Mouse (Mus musculus) gastrocnemius, postnatal 36 days (tissue): ENCODE measurements around the gene Tfeb. TPM values are rescaled to one million over a fixed set of nuclear protein-coding genes. Genes with fewer than 3 reads are reported as not detected.

Experiments
- DNase-seq, 2 experiments: peaks; one replicate each; pipeline ENCODE4 v3.0.0; 2022
- intact Hi-C: fragments of 180-260 bp; cut with DNase I; formaldehyde crosslinking; loops from one replicate; pipeline ENCODE4 v1.15.1; 2025
- total RNA-seq, 2 experiments: library from RNA; stranded (reverse); gene quantifications; 2 replicates each; pipeline ENCODE4 v1.2.3; 2021

Tfeb gene
- total RNA-seq, 2 experiments from 2014 or later, result 72.7 to 75.2 TPM

DNA sequence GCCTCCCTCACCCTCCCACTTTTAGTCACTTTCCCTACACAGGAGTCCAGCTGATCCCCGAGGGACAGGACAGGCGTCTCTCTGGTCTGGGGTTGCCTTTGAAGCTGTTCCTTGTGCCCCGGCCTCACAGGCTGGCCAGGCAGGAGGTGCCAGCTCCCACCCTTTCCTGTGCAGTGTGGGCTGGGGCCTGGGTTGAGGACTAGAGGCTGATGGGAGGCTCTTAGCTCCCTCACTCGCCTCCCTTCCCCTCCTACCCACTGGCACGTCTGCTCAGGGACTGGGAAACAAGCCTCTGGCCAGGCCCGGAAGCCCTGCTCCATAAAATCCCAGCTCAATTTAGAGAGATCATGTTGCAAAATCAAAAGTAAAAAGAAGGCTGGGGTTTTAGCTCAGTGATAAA is 36.8 kb downstream of the Tfeb start:
- intact Hi-C loops, result no loop called here
- DNase-seq, result no peak

- no peak for DNase-seq
- intact Hi-C loops, result no loop called here
Measured at GRCm38 (mm10) chr17:47777141-47777540, 40.3 kb downstream of the Tfeb start.

DNA sequence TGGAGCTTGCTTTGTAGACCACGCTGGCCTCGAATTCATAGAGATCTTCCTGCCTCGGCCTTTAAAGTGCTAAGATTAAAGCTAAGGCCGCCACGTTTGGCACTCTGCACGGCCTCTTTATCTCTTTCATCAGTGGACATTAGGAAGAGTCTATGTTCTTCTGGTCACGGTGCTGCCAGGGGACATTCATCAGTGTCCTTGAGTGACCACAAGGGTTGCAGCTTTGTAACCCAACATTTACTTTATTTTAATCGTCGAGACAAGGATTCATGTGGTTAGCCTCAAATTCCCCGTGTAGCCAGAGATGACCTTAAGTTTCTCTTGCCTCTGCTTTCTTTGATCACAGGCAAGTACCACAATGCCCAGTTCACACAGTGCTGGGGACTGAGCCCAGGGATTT is 43.6 kb downstream of the Tfeb start:
- no peak for DNase-seq
- intact Hi-C loops, result no loop called here

DNA sequence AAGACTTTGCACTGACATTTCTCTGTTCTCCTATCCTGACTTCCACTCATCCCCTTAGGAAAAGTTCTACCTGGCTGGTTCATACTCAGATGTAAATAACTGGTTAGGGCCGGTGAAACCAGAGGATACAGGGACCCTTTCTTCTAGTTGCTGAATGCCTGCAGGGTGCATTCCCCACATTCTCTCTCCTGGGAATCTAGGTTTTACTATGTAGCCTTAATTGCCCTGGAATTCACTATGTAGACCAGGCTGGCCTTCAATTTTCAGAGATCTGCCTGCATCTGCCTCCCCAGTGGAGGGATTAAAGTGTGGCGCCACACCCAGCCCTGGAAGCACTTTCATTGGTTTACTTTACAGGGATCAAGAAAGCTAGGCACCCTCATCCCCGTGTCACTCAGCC is 45.7 kb downstream of the Tfeb start:
- intact Hi-C loops, result no loop called here

GRCm38 (mm10) chr17:47783445-47784223 is 46.8 kb downstream of the Tfeb start:
- intact Hi-C loops, result no loop called here
- DNase-seq, result no peak

More for the DNA sequence above, 45.7 kb downstream of the Tfeb start:
- DNase-seq, result no peak

DNA sequence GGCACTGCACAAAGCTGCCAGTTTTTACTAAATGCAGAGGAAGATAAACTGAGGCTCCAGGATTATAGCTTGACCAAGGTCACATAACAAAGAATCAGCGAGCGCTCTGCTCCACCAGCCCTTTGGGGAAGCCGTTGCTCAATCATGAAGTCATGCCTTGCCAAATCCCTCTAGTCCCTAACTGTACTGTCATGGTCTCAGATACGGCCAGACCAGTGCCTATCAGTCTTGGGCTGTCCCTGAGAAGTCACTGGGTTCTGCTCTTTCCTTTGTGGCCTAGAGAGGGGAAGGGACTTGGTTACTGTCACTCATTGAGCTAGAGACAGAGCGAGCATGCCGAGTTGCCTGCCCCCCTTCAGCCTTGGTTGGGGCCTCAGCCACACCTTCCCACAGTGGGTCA is 47.6 kb downstream of the Tfeb start:
- intact Hi-C loops, result no loop called here
- no peak for DNase-seq

DNA sequence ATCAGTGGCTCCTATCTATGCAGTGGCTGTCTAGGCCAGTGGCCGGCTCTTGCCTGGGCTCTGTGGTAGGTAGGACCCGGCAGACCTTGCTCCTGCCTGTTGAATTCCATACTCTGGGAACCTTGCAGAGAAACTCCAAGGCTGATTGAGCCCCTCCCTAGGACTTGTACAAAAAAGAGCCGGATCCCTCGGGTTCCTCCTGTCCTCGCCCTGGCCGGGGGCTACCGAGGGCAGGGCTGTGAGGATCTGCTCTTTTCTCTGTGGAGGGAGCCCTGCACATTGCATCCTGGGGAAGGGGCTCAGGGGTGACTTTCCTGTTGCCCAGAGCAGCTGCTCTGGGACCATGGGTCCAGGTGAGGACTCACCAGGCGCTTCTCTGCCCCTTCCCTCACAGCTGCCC is 50.8 kb downstream of the Tfeb start:
- DNase-seq, result no peak
- intact Hi-C loops, result no loop called here

- intact Hi-C loops, result no loop called here
- no peak for DNase-seq
Measured at GRCm38 (mm10) chr17:47788306-47788705, 51.5 kb downstream of the Tfeb start.

- no peak for DNase-seq
- intact Hi-C loops, result no loop called here
Measured at GRCm38 (mm10) chr17:47788996-47789395, 52.2 kb downstream of the Tfeb start.

- intact Hi-C loops, result loop anchor here (1.0 to 5.0 kb wide), 3 partner anchors 74 to 310 kb away; no protein-coding TSS in a partner anchor
- DNase-seq, result peak; percentile 53 to 61
Measured at GRCm38 (mm10) chr17:47792098-47792863, 55.5 kb downstream of the Tfeb start.

DNA sequence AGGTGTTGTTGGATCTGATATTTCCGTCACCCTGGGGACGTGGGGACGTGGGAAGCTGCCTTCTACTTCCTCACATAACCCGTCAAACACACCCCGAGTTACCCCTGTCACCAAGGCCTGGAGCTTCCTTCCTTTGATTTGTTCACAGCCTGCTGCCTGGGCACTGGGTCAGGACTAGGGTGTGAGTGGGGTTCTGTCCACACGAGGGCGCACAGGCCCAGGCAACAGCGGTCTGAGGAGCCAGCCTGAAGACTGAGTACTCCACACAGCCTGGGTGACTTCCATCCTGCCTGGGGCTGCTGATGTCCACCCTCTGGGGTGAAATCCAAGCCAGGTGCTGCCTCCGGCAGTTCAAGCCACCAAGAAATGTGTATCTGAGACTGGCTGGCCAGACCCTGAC is 56.5 kb downstream of the Tfeb start:
- DNase-seq, result peak; percentile 81 to 86
- intact Hi-C loops, result loop anchor here (5.0 kb wide), 2 partner anchors 254 to 309 kb away; no protein-coding TSS in a partner anchor

DNA sequence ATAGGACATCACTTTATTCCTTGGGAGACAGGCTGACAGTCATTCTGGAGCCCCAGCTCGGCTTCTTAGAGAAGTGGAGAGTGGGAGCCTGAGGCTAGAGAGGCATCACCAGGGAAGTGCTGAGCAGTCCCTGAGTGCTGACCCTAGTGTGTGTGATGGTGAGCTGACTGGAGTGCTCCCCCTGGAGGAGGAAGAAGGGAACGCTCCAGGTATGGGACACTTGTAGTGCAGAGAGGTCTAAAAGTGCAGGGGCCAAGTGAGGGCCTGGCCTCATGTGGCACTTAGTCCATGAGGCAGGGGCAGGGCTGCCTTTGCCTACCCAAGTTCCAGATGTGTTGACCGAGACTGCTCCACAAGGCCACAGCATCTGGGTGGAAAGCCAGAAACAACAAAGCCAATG is 58.6 kb downstream of the Tfeb start:
- intact Hi-C loops, result no loop called here
- DNase-seq, result peak in 1 of 2 experiments; percentile 49

- no peak for DNase-seq
- intact Hi-C loops, result no loop called here
Measured at GRCm38 (mm10) chr17:47796156-47796816, 59.5 kb downstream of the Tfeb start.

GRCm38 (mm10) chr17:47796968-47797367 is 60.1 kb downstream of the Tfeb start:
- intact Hi-C loops, result no loop called here
- DNase-seq, result no peak

DNA sequence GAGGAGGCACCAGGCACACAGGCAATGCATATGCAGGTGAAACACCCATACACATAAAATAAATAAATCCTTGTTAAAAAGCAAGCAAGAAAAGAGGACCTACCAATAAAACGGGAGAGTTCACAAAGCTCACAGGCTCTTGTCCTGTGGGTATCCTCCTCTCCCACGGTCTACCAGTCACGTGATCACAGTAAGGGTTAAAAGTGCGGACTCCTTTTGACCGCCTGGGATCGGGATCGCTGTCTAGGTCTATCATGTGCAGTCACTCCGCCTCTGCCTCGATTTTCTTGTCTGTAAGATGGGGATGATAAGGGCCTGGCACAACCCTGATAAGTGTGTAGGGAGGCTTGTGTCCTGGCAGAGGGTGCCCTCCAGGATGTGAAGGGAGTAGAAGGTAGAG is 60.6 kb downstream of the Tfeb start:
- intact Hi-C loops, result no loop called here
- no peak for DNase-seq

GRCm38 (mm10) chr17:47802806-47803205 is 66.0 kb downstream of the Tfeb start:
- no peak for DNase-seq
- intact Hi-C loops, result no loop called here

DNA sequence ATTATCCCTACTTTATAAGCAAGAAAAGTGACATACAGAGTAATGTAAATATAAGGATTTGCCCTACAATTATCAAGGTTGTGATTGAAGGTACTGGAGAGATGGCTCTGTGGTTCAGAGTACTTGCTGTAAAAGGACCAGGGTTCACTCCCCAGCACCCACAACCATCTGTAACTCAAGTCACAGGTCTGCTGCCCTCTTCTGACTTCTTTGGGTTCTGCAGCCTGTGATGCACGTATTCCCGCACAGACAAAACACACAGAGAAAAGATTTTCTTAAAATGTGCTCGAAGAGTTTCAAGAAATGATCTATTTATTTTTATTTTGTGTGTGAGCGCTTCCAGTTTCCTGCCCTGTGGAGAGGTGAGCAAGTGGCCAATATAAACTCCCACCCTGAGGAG is 66.8 kb downstream of the Tfeb start:
- intact Hi-C loops, result no loop called here
- DNase-seq, result no peak

GRCm38 (mm10) chr17:47805047-47805835 is 68.4 kb downstream of the Tfeb start:
- intact Hi-C loops, result no loop called here
- DNase-seq, result no peak

GRCm38 (mm10) chr17:47806230-47806629 is 69.4 kb downstream of the Tfeb start:
- DNase-seq, result no peak
- intact Hi-C loops, result no loop called here

DNA sequence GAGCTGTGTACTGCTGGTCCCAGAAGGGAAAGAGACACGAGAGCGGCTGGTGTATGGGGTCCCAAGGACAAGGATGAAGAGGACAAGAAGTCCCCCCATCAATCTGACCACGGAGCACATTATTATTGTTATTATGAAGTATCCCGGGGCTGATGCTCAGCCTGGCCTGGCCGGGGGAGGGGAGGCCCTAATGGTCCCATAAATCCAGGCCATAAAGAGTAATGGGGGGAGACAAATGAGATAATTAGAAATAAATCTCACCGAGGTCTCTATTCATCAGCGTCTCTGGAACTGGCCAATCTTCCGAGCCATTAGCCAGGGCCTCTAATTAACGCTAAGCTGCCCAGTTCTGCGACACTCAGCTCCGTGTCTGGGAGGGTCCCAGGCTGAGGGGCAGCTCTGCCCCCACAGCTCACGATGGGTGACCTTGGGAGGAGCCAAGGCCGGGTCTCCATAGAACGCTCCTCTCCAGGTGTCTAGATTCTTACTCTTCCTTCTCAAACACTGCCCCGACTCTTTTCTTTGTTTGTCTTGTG is 74.5 kb downstream of the Tfeb start:
- no peak for DNase-seq

More for the DNA sequence above, 74.5 kb downstream of the Tfeb start:
- intact Hi-C loops, result no loop called here
